Mouse (Mus musculus): Measurements from ENCODE around the gene Grm4.

Grm4 gene

GRCm38 (mm10) chr17:27511865-27512618 lies 9.2 kb downstream of the Grm4 start:
- peak; percentile 29 for ATAC-seq (ENCODE audit: low TSS enrichment)

GRCm38 (mm10) chr17:27511125-27511735 lies 10.0 kb downstream of the Grm4 start:
- ATAC-seq (ENCODE audit: low TSS enrichment), result no peak

DNA sequence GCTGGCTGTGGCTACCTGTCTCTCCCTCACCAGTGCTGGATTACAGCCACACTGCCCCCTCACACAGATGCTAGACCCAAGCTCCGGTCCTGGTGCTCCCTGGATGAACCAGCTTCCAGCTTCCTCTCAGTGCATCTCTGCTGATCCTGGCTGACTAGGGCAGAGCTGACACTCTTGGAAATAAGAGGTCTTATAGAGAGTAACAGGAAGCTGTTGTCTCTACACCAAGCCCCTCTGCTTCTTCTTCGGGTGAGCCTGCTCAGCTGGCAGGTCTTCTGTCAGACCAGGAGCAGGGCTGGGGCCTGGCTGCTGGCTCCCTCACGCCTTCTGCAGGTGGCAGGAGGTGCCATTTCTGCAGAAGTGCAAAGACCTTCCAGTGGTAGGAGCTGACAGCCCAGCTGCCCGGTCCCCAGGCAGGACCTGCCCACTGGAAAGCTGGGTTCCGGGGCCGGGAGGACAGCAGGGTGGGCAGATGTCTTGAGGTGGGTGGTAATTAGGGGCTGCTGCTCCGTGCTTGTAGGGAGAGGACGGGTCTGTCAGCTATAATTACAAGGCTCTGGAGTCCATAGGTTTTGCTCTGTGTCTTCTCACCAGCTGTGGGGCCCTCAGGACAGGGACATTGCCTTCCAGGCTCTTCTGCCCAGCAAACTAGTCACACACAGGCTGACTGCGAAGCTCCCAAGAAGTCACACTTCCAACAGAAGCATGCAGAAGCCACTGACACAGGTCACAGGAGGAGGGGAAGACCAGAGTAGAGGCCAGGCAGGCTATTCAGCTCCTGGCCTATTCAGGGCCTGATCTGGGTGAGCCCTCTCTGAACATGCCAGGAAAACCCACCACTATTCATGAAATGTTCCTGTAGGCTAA lies 10.7 kb downstream of the Grm4 start:
- ATAC-seq (ENCODE audit: low TSS enrichment), result no peak

DNA sequence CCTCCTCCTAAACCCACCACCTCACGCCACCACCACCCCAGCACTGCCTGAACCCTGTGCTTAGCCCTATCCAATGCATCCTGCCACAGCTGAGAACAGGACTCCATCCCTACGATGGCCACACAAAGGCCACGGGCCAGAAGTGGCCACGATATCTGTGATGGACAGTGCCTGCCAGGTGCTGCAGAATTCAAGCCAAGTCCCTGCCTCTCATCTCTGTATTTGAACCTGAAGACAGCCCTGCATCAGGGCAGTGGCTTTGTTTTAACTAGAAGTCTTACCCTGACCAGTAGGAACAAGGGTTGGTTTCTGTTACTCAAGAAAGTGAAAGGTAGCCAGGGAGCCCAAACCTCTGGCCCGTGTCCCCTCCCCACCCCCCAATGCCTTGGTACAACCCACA lies 12.1 kb downstream of the Grm4 start:
- ATAC-seq (ENCODE audit: low TSS enrichment), result no peak

DNA sequence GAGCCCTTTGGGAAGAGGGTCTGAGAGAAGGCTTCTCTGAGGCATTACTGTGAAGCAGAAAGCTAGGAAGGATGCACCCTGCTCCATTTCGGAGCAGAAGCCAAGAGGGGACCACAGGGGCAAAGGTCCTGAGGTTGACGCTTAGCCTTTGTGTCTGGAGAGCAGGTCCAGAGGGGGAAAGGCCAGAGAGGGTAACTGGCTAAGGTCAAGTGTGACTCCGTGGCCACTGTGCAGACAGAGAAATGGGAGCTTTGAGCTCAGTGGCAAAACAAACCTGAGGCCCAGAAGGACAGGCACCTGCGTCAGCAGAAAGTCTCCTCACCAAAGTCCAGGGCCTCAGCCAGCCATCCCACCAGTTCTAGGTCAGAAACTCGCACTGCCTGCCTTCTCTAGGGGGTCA lies 12.7 kb downstream of the Grm4 start:
- no peak for ATAC-seq (ENCODE audit: low TSS enrichment)

DNA sequence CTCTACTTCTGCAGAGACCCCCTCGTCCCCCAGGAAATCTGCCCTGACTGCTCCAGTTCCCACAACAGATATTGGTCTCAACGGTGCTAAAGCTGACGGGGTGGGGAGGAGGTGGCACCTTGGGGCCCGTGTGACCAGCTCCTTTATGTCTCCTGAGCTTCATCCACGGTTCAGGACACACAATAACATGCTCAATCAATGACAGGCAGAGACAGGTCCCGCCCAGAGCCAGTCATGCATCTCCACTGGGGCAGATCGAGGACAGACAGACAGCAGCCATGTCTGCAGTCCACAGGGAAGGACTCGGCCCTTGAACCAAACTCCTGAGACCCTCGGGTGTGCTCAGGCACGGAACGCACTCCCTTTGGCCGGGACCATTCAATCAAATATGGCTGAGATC lies 13.2 kb downstream of the Grm4 start:
- no peak for ATAC-seq (ENCODE audit: low TSS enrichment)

- ATAC-seq (ENCODE audit: low TSS enrichment), result no peak
These were observed 13.6 kb downstream of the Grm4 start for GRCm38 (mm10) chr17:27507591-27507945.

- no peak for ATAC-seq (ENCODE audit: low TSS enrichment)
These were observed 14.2 kb downstream of the Grm4 start for GRCm38 (mm10) chr17:27506871-27507590.

- 0 out of 2 replicates have a peak, but pooled peaks have one; percentile 12 for ATAC-seq (ENCODE audit: low TSS enrichment)
These were observed 14.8 kb downstream of the Grm4 start for GRCm38 (mm10) chr17:27506362-27506761.

GRCm38 (mm10) chr17:27505221-27505881 lies 15.9 kb downstream of the Grm4 start:
- ATAC-seq (ENCODE audit: low TSS enrichment), result no peak

DNA sequence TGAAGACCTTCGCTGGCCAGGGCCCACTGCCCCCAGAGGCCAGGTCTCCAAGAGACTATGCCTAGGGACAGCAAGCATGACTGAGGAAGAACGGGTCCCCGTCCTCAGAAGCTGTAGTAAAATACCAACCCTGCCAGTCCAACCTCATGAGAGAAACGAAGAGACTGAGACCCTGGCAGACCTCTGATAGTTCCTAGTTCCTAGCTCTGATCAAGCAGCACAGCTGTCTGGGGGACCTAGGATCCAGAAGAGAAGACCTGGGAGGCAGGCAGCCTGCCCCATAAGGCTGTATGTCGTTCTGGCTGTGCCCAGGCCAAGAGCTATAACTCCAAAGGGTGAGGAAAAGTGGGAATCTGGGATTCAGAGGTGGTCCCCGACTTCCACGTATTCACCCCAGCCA lies 17.3 kb downstream of the Grm4 start:
- ATAC-seq (ENCODE audit: low TSS enrichment), result no peak

DNA sequence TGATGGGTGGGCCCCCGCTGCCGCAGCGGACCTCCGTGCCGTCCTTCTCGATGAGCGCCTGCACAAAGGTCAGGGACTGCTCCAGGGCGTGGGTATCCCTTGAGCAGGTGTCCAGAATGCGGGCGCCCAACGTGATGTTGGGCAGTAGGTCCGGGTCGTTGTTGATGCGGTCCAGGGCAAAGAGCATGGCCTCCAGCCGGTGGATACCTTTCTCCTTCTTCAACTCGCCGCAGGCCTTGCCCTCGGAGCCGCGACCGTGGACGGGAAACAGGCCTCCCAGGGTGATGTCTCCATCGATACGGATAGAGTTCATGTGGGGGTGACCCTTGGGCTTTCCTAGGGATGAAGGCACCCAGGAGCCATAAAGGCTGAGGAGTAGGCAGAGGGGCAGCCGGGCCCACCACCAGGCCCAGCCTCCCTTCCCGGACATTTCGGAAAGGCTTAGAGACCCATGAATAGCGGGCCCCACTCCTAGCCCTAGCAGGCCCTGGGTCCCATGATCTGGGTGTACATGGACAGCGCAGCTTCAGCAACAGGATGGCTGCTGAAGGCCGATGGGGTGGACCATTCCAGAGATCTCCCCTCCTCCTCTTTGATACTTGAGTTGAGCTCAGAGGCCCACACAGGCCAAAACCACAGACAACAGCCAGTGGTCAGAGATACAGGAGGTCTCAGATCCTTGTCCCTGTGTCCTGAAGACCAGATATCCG lies 18.3 kb downstream of the Grm4 start:
- no peak for ATAC-seq (ENCODE audit: low TSS enrichment)

DNA sequence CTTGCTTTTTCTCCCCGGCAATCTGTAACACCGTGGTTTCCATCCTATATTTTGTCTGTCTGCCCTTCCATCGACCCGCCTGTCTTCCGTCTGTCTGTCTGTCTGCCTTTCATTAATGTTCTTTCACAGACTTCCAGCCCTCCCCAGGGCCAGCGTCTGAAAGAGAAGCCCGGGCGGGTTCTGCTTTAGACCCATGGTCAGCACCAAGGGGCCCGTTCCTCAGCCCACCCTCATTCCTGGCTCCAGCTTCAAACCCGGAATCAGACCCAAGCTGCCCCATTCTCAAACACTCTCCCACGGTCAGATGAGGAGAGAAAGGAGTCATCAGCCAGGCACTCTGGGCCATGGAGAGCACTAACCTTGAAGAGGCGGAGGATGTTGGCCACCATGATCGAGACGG lies 18.9 kb downstream of the Grm4 start:
- ATAC-seq (ENCODE audit: low TSS enrichment), result no peak

- peak; percentile 38; the same call in 1 of the 2 replicates for ATAC-seq (ENCODE audit: low TSS enrichment)
These were observed 19.6 kb downstream of the Grm4 start for GRCm38 (mm10) chr17:27501331-27502251.

- ATAC-seq (ENCODE audit: low TSS enrichment), result no peak
These were observed 20.4 kb downstream of the Grm4 start for GRCm38 (mm10) chr17:27500811-27501210.

DNA sequence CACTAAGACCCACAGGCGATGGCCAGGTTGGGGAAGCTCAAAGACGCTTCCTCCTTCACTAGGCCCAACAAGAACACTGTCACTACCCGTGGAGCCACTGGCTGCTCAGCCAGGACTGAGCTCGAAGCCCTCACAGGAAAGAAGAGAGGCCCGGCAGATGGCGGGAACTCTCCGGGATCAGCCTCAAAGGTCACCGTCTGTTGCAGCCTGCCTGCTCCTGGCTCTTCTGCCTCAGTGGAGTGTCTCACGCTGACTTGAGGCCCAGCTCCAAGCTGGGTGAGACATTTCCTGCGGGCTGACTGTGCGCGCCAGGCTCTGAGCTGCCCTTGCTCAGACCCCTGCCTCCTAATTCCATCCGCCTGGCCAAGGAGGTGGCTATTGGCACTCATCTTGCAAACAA lies 22.1 kb downstream of the Grm4 start:
- ATAC-seq (ENCODE audit: low TSS enrichment), result no peak

GRCm38 (mm10) chr17:27497798-27498197 lies 23.4 kb downstream of the Grm4 start:
- ATAC-seq (ENCODE audit: low TSS enrichment), result no peak

- no peak for ATAC-seq (ENCODE audit: low TSS enrichment)
These were observed 26.1 kb downstream of the Grm4 start for GRCm38 (mm10) chr17:27495008-27495540.

DNA sequence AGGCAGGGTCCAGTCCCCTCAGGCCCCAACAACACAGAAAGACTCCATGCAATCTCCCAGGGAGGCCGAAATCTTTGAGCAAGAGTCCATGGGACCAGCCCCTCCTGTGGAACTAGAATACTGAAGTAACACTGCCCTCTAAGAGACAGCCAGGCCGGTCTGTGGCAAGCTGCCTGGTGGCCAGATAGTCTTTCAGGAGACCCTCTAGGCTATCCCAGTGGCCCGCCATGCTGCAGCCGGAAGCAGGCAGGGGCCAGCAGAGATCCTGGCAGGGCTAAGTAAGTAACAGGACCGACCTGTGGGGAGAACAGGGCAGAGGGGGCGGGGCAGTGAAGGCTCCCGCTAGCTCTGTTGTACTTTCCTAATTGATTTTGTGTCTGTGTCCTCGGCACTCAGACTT lies 27.2 kb downstream of the Grm4 start:
- no peak for ATAC-seq (ENCODE audit: low TSS enrichment)

Data from frontal cortex, adult (tissue).